Mouse (Mus musculus) lung, postnatal 4 days (tissue): ENCODE results near the gene Prrt4.
"Not testable (repeated sequence)": the region's sequence is repeated elsewhere in the genome, so short reads cannot be mapped to it uniquely, and the experiment has no call there.

Experiments
- DNase-seq, 2 experiments: peaks; one replicate each; pipeline ENCODE4 v3.0.0; 2021

Prrt4 gene

GRCm38 (mm10) chr6:29198309-29199222 lies 19.2 kb upstream of the Prrt4 start:
- peak; percentile 90 to 92 for DNase-seq

DNA sequence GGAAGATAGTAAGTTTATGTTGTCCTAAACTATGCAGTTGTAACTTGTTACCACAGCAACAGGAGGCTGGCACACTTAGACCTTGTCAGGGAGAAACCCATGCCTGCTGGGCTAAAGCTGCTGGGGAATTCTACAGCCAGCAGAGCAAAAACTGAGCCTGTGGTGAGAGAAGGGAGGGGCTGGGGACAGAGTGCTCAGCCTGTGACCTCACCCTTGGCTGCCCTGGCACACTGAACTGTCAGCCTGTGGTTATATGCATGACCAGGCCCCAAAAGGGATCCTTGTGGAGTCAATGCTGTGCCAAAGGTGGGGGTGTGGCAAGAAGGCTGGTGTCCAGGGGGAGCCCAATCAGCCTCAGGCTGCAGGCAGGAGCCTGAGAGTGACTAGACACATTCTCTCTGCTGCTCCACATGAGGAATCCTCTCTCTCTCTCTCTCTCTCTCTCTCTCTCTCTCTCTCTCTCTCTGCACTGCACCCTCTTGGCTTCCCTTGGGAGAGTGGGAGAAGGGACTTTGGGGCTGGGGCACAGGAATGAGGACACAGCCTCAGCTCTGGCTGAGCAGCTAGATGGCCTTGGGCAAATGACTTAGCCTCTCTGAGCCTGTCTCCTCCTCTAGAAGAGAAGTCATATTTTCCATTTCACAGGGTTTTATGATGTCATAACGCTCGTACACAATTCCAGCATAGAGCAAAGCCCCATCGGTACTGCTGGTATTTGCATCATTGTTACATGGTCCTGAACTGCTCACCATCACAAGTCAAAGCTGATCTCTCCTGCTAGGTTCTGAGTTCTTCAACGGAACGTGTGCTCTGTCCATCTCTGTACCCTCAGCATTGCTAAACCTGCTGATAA lies 16.7 kb upstream of the Prrt4 start:
- DNase-seq: no peak

DNA sequence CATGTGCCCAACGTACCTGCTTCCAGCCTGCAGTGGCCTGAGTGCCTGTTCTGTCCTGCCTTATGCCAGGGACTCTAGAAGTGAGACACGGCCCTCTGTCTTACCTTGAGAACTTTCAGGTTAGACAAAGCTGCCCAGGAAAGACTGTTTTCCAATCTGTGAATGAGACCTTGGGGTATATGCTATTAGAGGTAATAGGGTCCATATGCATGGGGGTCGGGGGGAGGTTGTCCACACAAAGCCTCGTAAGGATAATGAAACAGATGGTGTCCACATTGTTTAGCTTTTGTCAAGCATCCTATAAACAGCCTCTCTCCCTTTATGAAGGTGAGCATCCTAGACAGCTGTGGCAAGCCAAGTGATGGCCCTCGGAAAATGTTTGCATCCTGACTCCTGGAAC lies 15.8 kb upstream of the Prrt4 start:
- no peak for DNase-seq

DNA sequence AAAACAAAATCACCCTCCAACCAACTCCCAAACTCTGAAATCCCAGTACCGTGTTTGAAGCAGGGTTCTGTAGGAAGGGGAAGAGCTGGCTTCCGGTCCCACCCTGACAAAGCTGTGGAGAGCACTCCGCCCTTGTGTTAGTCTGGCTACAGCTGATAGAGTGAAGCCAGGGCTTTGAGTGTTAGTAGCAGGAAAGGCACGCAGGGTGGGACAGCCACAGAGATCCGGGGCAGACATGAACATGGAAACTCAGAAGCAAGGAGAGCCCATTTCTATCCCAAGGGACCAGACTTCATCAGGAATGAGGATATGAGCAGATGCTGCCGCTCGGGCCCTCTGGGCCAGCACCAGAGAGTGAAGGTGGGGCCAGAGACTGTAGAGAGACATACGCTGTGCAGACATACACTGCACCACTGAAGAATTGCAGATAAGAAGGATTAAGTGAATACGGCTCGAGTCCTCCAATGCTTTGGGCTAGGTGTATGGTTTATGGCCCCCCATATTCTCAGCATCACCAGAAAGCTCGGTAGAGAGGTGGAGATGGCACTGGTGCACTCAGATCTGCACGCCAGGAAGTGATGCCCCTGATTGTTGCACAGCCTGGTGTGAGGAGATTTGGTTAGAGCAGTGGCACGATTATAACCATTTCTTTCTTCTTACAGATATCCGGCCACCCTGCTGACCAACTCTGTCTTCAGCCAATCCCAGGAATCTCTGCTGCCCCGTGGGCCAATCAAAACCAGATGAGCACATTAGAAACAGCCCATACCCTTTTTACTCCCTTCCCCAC lies 14.8 kb upstream of the Prrt4 start:
- DNase-seq: peak; percentile 46 to 67

DNA sequence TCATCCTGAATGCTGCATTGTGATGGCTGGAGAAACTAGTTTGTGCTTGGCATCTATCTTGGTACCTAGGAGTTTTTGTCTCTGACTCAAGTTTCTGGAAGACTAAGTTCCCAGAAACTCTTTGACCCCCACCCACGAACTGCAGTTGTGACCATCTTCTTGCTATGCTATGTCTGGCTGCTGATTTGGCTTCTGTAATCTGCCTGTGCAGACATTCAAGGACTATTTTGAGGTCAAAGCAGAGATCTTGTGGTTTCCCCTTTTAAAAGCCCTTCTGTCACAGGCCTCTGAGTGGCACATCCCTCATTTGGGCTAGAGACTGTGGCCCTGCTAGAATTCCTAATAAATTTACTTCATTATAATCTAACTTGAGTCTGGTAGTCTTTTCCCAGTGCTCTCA lies 8.6 kb upstream of the Prrt4 start:
- no peak for DNase-seq

GRCm38 (mm10) chr6:29179843-29180242 lies 459 bp upstream of the Prrt4 start:
- DNase-seq: no peak

- DNase-seq: no peak
These were observed 1.2 kb downstream of the Prrt4 start for GRCm38 (mm10) chr6:29177901-29178879.

DNA sequence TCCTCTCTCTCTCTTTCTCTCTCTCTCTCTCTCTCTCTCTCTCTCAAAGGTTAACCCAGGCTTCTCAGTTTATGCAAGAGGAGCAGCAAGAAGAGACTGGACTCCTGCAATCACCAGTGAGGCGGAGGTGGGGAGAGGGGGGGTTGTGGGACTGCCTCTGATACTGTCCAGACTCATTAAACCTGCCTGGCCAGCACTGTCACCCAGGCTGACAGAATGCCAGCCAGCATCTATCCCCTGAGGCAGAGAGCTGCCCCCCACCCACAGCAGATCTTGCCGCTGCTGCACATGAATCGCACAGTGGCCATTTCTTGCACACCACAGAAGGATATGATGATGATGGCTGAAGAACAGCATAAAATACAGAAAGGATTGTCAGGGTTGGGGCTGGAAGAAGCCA lies 4.3 kb downstream of the Prrt4 start:
- DNase-seq: no peak

- no peak for DNase-seq
These were observed 5.0 kb downstream of the Prrt4 start for GRCm38 (mm10) chr6:29174368-29174767.

GRCm38 (mm10) chr6:29170952-29171388 lies 8.4 kb downstream of the Prrt4 start:
- DNase-seq: peak; percentile 87 to 89

DNA sequence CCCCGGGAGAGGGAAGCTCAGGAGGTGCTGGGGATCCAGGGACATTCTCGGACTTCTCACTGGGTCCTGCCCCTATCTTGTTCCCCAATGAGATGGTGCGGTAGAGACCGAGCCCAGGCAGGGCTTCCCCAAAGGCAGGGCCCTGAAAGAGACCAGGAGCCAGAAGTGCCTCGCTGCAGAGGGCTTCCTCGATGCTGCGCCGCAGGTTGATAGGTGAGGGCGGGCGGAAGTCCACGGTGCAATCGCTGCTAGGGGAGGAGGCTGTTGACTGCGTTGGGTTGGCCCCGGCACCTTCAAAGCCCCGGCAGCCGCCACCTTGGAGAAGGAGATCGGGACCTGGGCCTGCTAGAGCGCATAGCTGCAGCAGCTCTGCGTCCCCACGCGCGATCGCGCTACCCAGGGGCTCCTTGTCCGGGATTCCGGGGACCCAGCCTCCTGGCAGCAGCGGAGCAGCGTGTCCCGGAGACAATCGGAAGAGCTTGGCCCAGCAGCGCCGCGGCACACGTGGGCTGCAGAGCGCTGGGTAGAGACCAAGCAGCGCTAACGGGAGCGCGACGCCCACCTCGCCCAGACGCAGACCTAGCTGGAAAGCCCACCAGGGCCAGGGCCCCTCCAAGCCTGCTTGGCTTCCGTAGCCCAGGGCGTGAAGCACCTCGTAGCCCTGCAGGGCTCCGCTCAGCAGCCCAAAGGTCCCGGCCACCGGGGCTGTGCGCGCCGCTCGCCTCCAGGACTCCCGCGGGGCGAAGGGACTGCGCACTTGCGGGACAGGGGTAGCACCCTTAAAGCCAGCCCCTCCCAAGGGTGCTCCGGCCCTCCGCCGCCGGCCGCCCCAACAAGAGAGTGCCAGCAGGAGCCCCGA lies 9.1 kb downstream of the Prrt4 start:
- peak; percentile 43 to 44 for DNase-seq

GRCm38 (mm10) chr6:29169675-29170062 lies 9.7 kb downstream of the Prrt4 start:
- no peak for DNase-seq

DNA sequence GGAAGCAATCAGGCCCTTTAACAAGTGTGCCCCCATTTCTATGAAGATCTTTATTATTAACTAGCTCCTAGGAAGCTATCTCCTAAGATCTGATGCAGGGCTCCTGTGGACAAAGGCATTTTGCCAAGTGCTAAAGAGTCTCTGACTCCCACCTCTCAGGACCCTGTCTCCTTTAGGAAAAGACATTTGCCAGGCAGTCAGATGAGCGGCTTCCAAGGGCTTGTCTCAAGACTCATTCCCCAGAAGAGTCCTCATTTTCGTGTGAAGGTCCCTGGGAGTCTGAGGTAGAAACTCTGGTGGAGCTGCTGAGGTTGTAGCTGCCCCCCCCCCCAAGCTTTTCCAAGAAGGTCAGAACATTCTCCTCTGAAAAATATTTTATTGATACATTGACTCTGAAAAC lies 10.5 kb downstream of the Prrt4 start:
- DNase-seq: no peak

GRCm38 (mm10) chr6:29166196-29166595 lies 13.2 kb downstream of the Prrt4 start:
- DNase-seq: peak in 1 of 2 experiments; percentile 43

DNA sequence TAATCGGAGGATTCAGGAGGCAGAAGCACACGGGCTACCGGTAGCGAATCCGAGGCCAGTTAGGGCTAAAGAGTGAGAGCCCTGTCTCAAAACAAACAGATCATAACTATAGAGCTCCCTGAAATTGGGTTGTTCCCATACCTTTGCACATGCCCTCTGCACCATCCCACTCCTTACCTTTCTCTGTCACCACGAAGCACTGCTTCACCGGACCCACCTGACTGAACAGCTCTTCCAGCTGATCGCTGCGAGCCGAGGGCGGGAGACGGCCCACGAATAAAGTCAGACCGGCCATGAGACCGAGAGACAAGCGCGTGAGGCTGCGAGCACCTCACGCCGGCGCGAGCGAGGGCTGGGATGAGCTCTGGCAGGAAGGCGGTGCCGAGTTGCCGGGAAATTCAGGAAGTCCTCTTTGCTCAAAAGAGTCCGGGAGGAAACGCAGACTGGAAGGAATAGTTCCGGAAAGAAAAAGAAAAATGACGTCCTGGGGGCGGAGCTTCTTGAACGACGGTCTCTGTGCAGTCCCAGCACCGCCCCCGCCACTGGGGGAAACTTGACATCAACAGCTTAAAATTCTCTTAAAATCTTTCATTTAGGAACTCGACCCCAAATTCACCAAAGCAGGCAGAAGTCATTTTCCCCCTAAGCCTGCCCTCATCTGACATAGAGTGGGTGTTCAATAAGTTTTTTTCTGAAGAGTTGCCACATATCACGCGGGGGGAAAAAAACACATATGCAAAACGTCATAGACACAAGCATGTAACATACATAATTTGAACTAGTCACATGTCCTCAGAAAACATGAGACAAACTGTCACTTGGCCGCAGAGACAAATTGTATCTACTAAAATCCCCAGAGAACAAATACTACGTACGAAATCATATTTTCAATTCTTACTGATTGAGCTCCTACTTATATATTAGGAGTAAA lies 14.8 kb downstream of the Prrt4 start, which contains the start of gene Rbm28:
Gene Rbm28 (minus strand): TSS at position 693 of the 931 bp plus-strand sequence.
- peak; percentile 86 to 92 for DNase-seq

GRCm38 (mm10) chr6:29161291-29161690 lies 18.1 kb downstream of the Prrt4 start:
- not testable (repeated sequence) for DNase-seq

GRCm38 (mm10) chr6:29160786-29161185 lies 18.6 kb downstream of the Prrt4 start:
- DNase-seq: no peak

DNA sequence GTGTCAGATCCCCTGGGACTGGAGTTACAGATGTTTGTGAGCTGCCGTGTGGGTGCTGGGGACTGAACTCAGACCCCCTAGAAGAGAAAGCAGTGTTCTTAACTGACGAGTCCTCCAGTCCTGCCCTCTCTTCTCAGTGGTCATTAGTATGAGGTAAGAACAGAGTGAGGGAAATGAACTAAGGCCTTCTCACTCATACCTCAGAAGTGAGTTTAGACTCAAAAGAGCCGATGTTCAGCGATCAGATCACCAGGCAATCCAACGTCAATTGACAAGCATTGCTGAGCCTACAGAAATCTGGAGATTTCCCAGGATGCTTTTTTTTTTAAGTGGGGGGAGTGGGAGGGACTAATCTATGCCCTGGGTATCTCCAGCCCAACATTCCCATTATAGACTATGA lies 23.1 kb downstream of the Prrt4 start:
- DNase-seq: no peak

- DNase-seq: no peak
These were observed 29.4 kb downstream of the Prrt4 start for GRCm38 (mm10) chr6:29150001-29150400.
